Comparison of ENCODE assay signal across 8 mouse cellular contexts in genomic region chr13:64364258-64364657, GRCm38 (mm10). TPM values are rescaled to one million over a fixed set of nuclear protein-coding genes. Genes with fewer than 3 reads are reported as not detected.
DNase-seq lines count a peak whose midpoint lies in the region; ATAC-seq and TF ChIP-seq lines count a peak whose summit lies in the region.

No protein-coding gene starts in this region.

- H3K4me1 ChIP-seq in midbrain, embryonic 14.5 days (ENCODE audit: control insufficient read depth, insufficient read depth, low read length) = peaks cover 5% of the 10 kb centered on the region
- peaks cover 7% of the 10 kb centered on the region for H3K4me1 ChIP-seq in midbrain, embryonic 13.5 days (replicated peaks)
- no peaks in the 10 kb centered on the region for H3K4me1 ChIP-seq in stomach, postnatal 0 days (replicated peaks; ENCODE audit: control insufficient read depth, insufficient read depth)
- H3K4me1 ChIP-seq in hindbrain, embryonic 13.5 days (replicated peaks) = peaks cover 10% of the 10 kb centered on the region

- no peak for TF ChIP-seq EP300 in stomach, postnatal 0 days (optimal IDR thresholded peaks at IDR 0.05)

- no peak for ATAC-seq in midbrain, embryonic 14.5 days (ENCODE audit: low FRiP score, low TSS enrichment)
- ATAC-seq in midbrain, embryonic 13.5 days = no peak
- peak; percentile 54 for ATAC-seq in stomach, postnatal 0 days (ENCODE audit: low FRiP score, low TSS enrichment)
- ATAC-seq in hindbrain, embryonic 13.5 days (ENCODE audit: low FRiP score) = no peak

- no peak overlapping the region for H3K4me2 ChIP-seq in midbrain, embryonic 14.5 days (ENCODE audit: low read length)
- no peak overlapping the region for H3K4me2 ChIP-seq in midbrain, embryonic 13.5 days (replicated peaks)
- H3K4me2 ChIP-seq in stomach, postnatal 0 days (replicated peaks; ENCODE audit: low read depth) = no peak overlapping the region
- H3K4me2 ChIP-seq in hindbrain, embryonic 13.5 days = no peak overlapping the region

- H3K27me3 ChIP-seq in midbrain, embryonic 14.5 days (ENCODE audit: control insufficient read depth, insufficient read depth, low read length) = no peaks in the 10 kb centered on the region
- H3K27me3 ChIP-seq in midbrain, embryonic 13.5 days = no peaks in the 10 kb centered on the region
- no peaks in the 10 kb centered on the region for H3K27me3 ChIP-seq in stomach, postnatal 0 days (ENCODE audit: control insufficient read depth, insufficient read depth, low read length)
- H3K27me3 ChIP-seq in hindbrain, embryonic 13.5 days = no peaks in the 10 kb centered on the region

- peak; percentile 31 for DNase-seq in embryo, embryonic 10 days (ENCODE audit: low spot score)
- DNase-seq in embryo, embryonic 9.5 days (ENCODE audit: extremely low spot score) = no peak
- DNase-seq in midbrain, embryonic 14.5 days = peak; percentile 15
- peak; percentile 67 for DNase-seq in c-Kit-positive CD71-positive TER-119-negative erythroid progenitor cells, embryonic 14.5 days (ENCODE audit: low read depth)
- DNase-seq in kidney, postnatal 4 days = peak; percentile 49 to 53
- peak; percentile 57 for DNase-seq in stomach, postnatal 0 days (ENCODE audit: low spot score)

- H3K4me3 ChIP-seq in midbrain, embryonic 14.5 days (replicated peaks; ENCODE audit: low read depth, low read length) = no peak overlapping the region
- H3K4me3 ChIP-seq in midbrain, embryonic 13.5 days (replicated peaks) = no peak overlapping the region
- H3K4me3 ChIP-seq in stomach, postnatal 0 days (ENCODE audit: low read depth, low read length) = no peak overlapping the region
- H3K4me3 ChIP-seq in hindbrain, embryonic 13.5 days = no peak overlapping the region

- H3K9ac ChIP-seq in midbrain, embryonic 14.5 days (replicated peaks; ENCODE audit: low read length) = no peak overlapping the region
- no peak overlapping the region for H3K9ac ChIP-seq in midbrain, embryonic 13.5 days (replicated peaks)
- no peak overlapping the region for H3K9ac ChIP-seq in stomach, postnatal 0 days (ENCODE audit: low read length)
- no peak overlapping the region for H3K9ac ChIP-seq in hindbrain, embryonic 13.5 days

- H3K9me3 ChIP-seq in midbrain, embryonic 14.5 days (ENCODE audit: control insufficient read depth, low read length) = no peaks in the 10 kb centered on the region
- no peaks in the 10 kb centered on the region for H3K9me3 ChIP-seq in midbrain, embryonic 13.5 days
- H3K9me3 ChIP-seq in stomach, postnatal 0 days (ENCODE audit: control insufficient read depth, low read length) = no peaks in the 10 kb centered on the region
- H3K9me3 ChIP-seq in hindbrain, embryonic 13.5 days = no peaks in the 10 kb centered on the region

- peak; percentile 70 for TF ChIP-seq CTCF in stomach, postnatal 0 days (IDR thresholded peaks at IDR 0.05; ENCODE audit: low read depth)

- peaks cover 49% of the 10 kb centered on the region for H3K36me3 ChIP-seq in midbrain, embryonic 14.5 days (ENCODE audit: control insufficient read depth, insufficient read depth, low read length)
- H3K36me3 ChIP-seq in midbrain, embryonic 13.5 days = peaks cover 58% of the 10 kb centered on the region
- peaks cover 10% of the 10 kb centered on the region for H3K36me3 ChIP-seq in stomach, postnatal 0 days (ENCODE audit: control insufficient read depth, insufficient read depth, low read length)
- peaks cover 56% of the 10 kb centered on the region for H3K36me3 ChIP-seq in hindbrain, embryonic 13.5 days

- 85% methylated on average over 2 of the region's 2 CpGs for WGBS in midbrain, embryonic 14.5 days
- 86% methylated on average over 2 of the region's 2 CpGs for WGBS in midbrain, embryonic 13.5 days
- WGBS in stomach, postnatal 0 days = 74% methylated on average over 2 of the region's 2 CpGs
- 85% methylated on average over 2 of the region's 2 CpGs for WGBS in hindbrain, embryonic 13.5 days

- no peak overlapping the region for H3K27ac ChIP-seq in midbrain, embryonic 14.5 days (replicated peaks; ENCODE audit: low read depth, low read length)
- H3K27ac ChIP-seq in midbrain, embryonic 13.5 days = no peak overlapping the region
- no peak overlapping the region for H3K27ac ChIP-seq in stomach, postnatal 0 days (replicated peaks)
- no peak overlapping the region for H3K27ac ChIP-seq in hindbrain, embryonic 13.5 days

RNA-seq across cellular contexts. Expression of gene Ctsl, which starts 6.4 kb away (rescaled TPM):
- 117 and 130 TPM in 2 replicates for polyA plus RNA-seq in midbrain, embryonic 14.5 days (2014; fragmentation: Nextera tagmentation; extraction: Ambion mirVana)
- 104 TPM in 2 replicates for polyA plus RNA-seq in midbrain, embryonic 13.5 days (2015; fragmentation: Nextera tagmentation; extraction: Ambion mirVana)
- polyA plus RNA-seq in stomach, postnatal 0 days (2015; fragmentation: Nextera tagmentation; extraction: Ambion mirVana) = 183 and 184 TPM in 2 replicates
- 129 and 131 TPM in 2 replicates for polyA plus RNA-seq in hindbrain, embryonic 13.5 days (2015; fragmentation: Nextera tagmentation; extraction: Ambion mirVana)

RNA-seq across cellular contexts. Expression of gene Aaed1, which starts 51.7 kb away (rescaled TPM):
- polyA plus RNA-seq in midbrain, embryonic 14.5 days (2014; fragmentation: Nextera tagmentation; extraction: Ambion mirVana) = 9.1 and 11.1 TPM in 2 replicates
- 12.9 and 13.6 TPM in 2 replicates for polyA plus RNA-seq in midbrain, embryonic 13.5 days (2015; fragmentation: Nextera tagmentation; extraction: Ambion mirVana)
- polyA plus RNA-seq in stomach, postnatal 0 days (2015; fragmentation: Nextera tagmentation; extraction: Ambion mirVana) = 47.2 and 47.9 TPM in 2 replicates
- polyA plus RNA-seq in hindbrain, embryonic 13.5 days (2015; fragmentation: Nextera tagmentation; extraction: Ambion mirVana) = 15.8 and 16.7 TPM in 2 replicates
